Mouse (Mus musculus) stomach, postnatal 0 days (tissue): ENCODE measurements around the gene Mad1l1.

Experiments
- CTCF ChIP-seq: IDR thresholded peaks from 2 replicates; pipeline ENCODE4 v1.5.1; 2016; ENCODE audit warnings: antibody characterized with exemption, low read depth, mild to moderate bottlenecking, moderate library complexity
- EP300 ChIP-seq: optimal IDR thresholded peaks from 2 replicates; pipeline ENCODE3; 2016; ENCODE audit warnings: antibody characterized with exemption

DNA sequence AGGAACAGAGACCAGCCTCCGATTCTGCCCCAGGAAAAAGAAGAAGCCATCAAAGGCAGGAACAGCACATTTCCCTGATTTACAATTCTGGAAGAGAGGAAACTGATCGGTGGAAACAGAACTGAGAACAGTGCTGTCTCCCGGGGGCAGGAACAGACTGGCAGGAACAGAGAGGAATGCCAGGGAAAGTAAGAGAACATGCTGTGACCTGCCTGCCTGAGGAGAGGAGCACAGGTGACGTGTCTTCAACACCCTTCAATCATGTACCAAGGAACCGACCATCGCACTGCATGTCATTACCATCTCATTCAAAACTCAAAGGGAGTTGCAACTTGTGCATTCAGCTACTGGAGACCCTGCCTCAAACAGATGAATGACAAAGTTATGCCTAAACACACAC lies 44.6 kb downstream of the Mad1l1 start:
- TF ChIP-seq CTCF (no peak), EP300 (no peak)
